Mouse (Mus musculus) kidney, postnatal 36 days (tissue): ENCODE measurements around the gene Parg.
"Not testable (repeated sequence)": the region's sequence is repeated elsewhere in the genome, so short reads cannot be mapped to it uniquely, and the experiment has no call there.

Experiments
- DNase-seq, 2 experiments: peaks; one replicate each; pipeline ENCODE4 v3.0.0; 2021 to 2022; ENCODE audit warnings: mixed read lengths in 2 of 2

The Parg gene

GRCm38 (mm10) chr14:32201791-32202451 lies at the start of gene Parg, which contains the start of gene Timm23:
TSS of gene Parg (plus strand) at chr14:32201949.
TSS of gene Timm23 (minus strand) at chr14:32201898.
- DNase-seq, result peak; percentile 89 to 93

- DNase-seq, result no peak
Measured at GRCm38 (mm10) chr14:32152243-32152965, 49.3 kb upstream of the Parg start.

GRCm38 (mm10) chr14:32153156-32153555 lies 48.6 kb upstream of the Parg start:
- DNase-seq, result no peak

GRCm38 (mm10) chr14:32154758-32155157 lies 47.0 kb upstream of the Parg start:
- DNase-seq, result no peak

DNA sequence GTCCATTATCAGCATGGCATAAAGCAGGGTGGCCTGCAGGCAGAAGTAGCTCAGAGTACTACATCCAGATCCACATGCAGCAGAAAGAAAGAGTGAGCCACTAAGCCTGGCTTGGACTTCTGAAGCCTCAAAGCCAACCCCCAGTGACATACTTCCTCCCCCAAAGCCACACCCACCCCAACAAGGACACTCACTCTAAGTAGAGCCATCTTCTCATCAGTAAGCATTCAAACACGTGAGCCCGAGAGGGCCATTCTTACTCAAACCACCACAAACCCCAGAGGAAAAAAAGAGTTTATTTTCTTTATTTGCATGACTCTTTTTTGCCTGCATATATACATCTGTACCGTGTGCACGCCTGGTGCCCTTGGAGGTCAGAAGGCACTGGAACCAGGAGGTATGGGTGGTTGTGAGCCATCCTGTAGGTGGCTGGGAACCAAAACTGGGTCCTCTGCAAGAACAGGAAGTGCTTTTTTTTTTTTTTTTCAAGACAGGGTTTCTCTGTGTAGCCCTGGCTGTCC lies 42.5 kb upstream of the Parg start:
- peak in 1 of 2 experiments; percentile 46 for DNase-seq

DNA sequence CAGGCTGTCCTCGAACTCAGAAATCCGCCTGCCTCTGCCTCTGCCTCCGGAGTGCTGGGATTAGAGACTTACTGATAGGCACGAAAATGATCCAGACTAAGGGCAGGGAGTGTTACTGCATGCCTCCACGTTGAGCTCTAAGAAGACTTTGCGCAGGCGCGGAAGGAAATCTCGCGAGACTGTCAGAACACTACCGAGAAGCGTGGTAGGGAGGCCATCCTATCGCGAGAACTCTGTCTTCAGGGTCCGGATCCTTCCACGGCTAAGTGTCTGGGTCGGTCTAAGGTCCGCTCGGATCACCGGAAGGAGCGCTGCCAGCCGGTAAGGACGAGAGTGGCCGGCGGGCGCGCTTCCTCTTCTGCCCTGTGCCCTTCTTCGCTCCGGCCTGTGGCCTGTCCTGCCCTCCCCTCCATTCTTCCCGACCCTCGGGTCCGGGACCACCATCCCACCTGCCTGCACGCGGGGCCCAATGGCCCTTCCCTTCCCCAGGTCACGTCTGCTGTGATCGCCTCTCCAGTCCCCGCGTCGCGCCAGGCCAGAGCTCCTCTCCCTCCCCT lies 42.0 kb upstream of the Parg start, which contains the start of gene Ncoa4:
Gene Ncoa4, plus strand, starts transcription at position 176 of the 557 bp plus-strand sequence.
- DNase-seq, result peak; percentile 99

GRCm38 (mm10) chr14:32160563-32160962 lies 41.2 kb upstream of the Parg start:
- DNase-seq, result no peak

DNA sequence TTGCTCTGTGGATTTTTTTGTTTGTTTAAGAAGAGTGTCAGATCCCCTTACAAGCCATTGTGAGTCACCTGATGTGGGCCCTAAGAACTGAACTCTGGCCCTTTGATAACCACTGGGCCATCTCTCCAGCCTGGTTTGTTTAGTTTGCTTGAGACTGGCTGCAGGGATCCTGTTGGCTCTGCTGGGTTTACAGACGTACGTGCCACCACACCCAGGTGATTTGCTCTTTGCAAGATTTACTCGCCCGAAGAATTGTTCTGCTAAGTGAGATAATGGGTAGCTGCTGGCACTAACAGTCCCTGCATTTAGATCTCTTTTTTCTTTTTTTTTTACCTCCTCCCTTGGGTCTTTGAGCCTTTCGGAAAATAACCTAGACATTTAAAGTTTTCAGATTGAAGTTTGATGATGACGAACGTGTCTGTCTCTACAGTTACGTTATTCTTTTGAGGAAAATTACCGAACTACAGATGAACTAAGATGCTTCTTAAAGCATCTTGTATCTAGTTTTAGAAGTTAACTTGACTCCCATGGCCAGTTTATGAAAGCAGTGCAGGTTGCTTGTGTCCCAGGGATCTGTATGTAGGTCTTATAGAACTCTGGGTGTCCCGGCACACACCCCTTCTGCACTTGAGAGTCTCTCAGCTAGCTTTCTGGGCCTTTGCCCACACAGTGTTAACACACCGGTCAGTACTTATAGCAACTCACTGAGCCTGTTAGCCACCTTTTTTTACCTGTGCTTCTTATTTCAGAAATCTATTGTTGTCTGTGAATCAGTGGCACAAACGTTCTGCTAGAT lies 40.5 kb upstream of the Parg start:
- peak in 1 of 2 experiments; percentile 29 for DNase-seq

- DNase-seq, result no peak
Measured at GRCm38 (mm10) chr14:32162231-32162630, 39.5 kb upstream of the Parg start.

- no peak for DNase-seq
Measured at GRCm38 (mm10) chr14:32163203-32163888, 38.4 kb upstream of the Parg start.

GRCm38 (mm10) chr14:32164173-32165051 lies 37.3 kb upstream of the Parg start:
- DNase-seq, result no peak

GRCm38 (mm10) chr14:32165278-32166061 lies 36.3 kb upstream of the Parg start:
- peak; percentile 93 to 94 for DNase-seq

DNA sequence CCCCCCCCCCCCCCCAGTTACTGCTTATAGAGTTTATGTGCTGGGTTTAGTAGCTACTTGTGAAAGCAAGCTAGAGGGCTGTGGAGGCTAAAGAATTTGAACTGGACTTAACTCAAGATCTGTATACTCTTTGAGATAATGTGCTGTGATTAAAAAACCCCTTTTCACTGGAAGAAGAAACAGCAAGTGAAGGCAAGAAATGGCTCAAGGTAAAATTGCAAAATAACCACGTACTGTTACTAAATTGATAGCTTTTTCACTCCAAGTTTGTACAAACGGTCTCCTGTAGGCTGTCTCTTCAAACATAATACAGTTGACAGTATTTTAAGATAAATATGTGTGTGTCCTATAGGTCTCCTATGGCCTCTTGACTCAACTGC lies 35.7 kb upstream of the Parg start:
- no peak for DNase-seq

- peak in 1 of 2 experiments; percentile 22 for DNase-seq
Measured at GRCm38 (mm10) chr14:32166840-32167239, 34.9 kb upstream of the Parg start.

- no peak for DNase-seq
Measured at GRCm38 (mm10) chr14:32167326-32167725, 34.4 kb upstream of the Parg start.

GRCm38 (mm10) chr14:32168653-32169231 lies 33.0 kb upstream of the Parg start:
- no peak for DNase-seq

GRCm38 (mm10) chr14:32170137-32170536 lies 31.6 kb upstream of the Parg start:
- DNase-seq, result no peak

DNA sequence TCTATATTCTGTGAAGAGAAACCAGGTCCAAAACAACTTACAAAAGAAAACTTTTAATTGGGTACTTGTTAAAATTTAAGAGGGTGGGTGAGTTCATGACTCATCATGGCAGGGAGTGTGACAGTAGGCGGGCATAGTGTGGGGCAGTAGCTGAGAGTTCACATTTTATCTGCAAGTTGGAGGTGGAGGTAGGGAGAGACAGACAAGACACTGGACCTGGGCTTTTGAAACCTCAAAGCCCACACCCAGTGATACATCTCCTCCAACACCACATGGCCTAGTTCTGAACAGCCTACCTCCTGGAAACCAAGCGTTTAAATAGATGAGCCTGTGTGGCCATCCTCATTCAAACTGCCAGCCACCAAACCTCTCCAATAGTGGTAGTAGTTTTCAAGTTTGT lies 26.4 kb upstream of the Parg start:
- DNase-seq, result no peak

GRCm38 (mm10) chr14:32176590-32176989 lies 25.2 kb upstream of the Parg start:
- DNase-seq, result not testable (repeated sequence)
